Mouse (Mus musculus) ovary, adult 2 months (tissue): ENCODE measurements around the gene Tpst2. TPM values are rescaled to one million over a fixed set of nuclear protein-coding genes. Genes with fewer than 3 reads are reported as not detected.

Experiments
- polyA plus RNA-seq: library from polyadenylated mRNA; depleted of rRNA; stranded (reverse); fragments of >200 nt; gene quantifications from 2 replicates; pipeline ENCODE4 v1.2.3, GENCODE M21; 2012; rRNA removed

Tpst2 gene
- 185 and 246 TPM in 2 replicates for polyA plus RNA-seq

GRCm38 (mm10) chr5:112276267-112276873 is at the start of gene Tpst2:
Gene Tpst2, plus strand, starts transcription at chr5:112276691.

GRCm38 (mm10) chr5:112252400-112252799 is 24.1 kb upstream of the Tpst2 start, which contains the start of gene Cryba4:
Gene Cryba4, minus strand, starts transcription at chr5:112252518.

GRCm38 (mm10) chr5:112255426-112255825 is 21.1 kb upstream of the Tpst2 start, which contains the start of gene Crybb1:
Gene Crybb1, plus strand, starts transcription at chr5:112255815.

GRCm38 (mm10) chr5:112325546-112326445 is 49.3 kb downstream of the Tpst2 start, which contains the start of gene Tfip11:
Gene Tfip11, plus strand, starts transcription at chr5:112326358.

GRCm38 (mm10) chr5:112342463-112343204 is 66.1 kb downstream of the Tpst2 start, which contains the start of the genes Srrd and Hps4:
Gene Srrd, minus strand, starts transcription at chr5:112343040.
Gene Hps4, plus strand, starts transcription at chr5:112343083.

GRCm38 (mm10) chr5:112355910-112356309 is 79.4 kb downstream of the Tpst2 start, which contains the start of gene Gm6583:
Gene Gm6583, minus strand, starts transcription at chr5:112356033.

Other genes with a start within 250 kb of the Tpst2 start
- gene Cryba4, start 24.2 kb upstream of the Tpst2 start, polyA plus RNA-seq, result 11.8 and 17.1 TPM in 2 replicates
- 5.7 and 6.0 TPM in 2 replicates for gene Crybb1, start 20.9 kb upstream of the Tpst2 start, polyA plus RNA-seq
- 57.5 and 59.6 TPM in 2 replicates for gene Tfip11, start 49.7 kb downstream of the Tpst2 start, polyA plus RNA-seq
- gene Srrd, start 66.3 kb downstream of the Tpst2 start, polyA plus RNA-seq, result 63.5 and 67.9 TPM in 2 replicates
- 65.3 and 67.9 TPM in 2 replicates for gene Hps4, start 66.4 kb downstream of the Tpst2 start, polyA plus RNA-seq
- gene Gm6583, start 79.3 kb downstream of the Tpst2 start, polyA plus RNA-seq, result not detected in 2 replicates
- 5.4 and 6.2 TPM in 2 replicates for gene Asphd2, start 118.2 kb downstream of the Tpst2 start, polyA plus RNA-seq
- not detected in 2 replicates for gene Gm6588, start 172.7 kb downstream of the Tpst2 start, polyA plus RNA-seq